Mouse (Mus musculus) kidney, adult 2 months (tissue): ENCODE measurements at regions not wholly inside any gene's neighbourhood (a gene's known extent, or its start where the extent isn't known, plus 50 kb on each side); places are given as distances from the start of the nearest gene placed in this dataset.

ENCODE experiments used
- DNase-seq: peaks from one replicate; pipeline ENCODE4 v3.0.0; 2021
- H3K27ac ChIP-seq: fragments of 200-500 bp; 2 replicates; pipeline ENCODE4 v1.5.1; 2012; ENCODE audit warnings: low read depth, low read length, control low read depth, inconsistent platforms; ENCODE audit not compliant: insufficient read depth
- H3K27me3 ChIP-seq: fragments of 200-500 bp; replicated peaks from 2 replicates; pipeline ENCODE4 v1.6.1; 2012; ENCODE audit warnings: mild to moderate bottlenecking, moderate library complexity, low read length, inconsistent platforms; ENCODE audit not compliant: control insufficient read depth, insufficient read depth
- H3K36me3 ChIP-seq: fragments of 200-500 bp; 2 replicates; pipeline ENCODE4 v1.6.1; 2012; ENCODE audit warnings: mild to moderate bottlenecking, moderate library complexity, low read length, inconsistent platforms; ENCODE audit not compliant: control insufficient read depth, insufficient read depth
- H3K4me1 ChIP-seq: fragments of 200-500 bp; 2 replicates; pipeline ENCODE4 v1.6.1; 2011; ENCODE audit warnings: low read length; ENCODE audit not compliant: control insufficient read depth, insufficient read depth
- H3K4me3 ChIP-seq: fragments of 200-500 bp; 2 replicates; pipeline ENCODE4 v1.5.1; 2011; ENCODE audit warnings: mild to moderate bottlenecking, low read depth, low read length, control low read depth; ENCODE audit not compliant: insufficient read depth
- CTCF ChIP-seq: fragments of 200-500 bp; conservative IDR thresholded peaks from 2 replicates; pipeline ENCODE4 v1.5.1; 2011; ENCODE audit warnings: low read depth, mild to moderate bottlenecking, control low read depth, low read length, moderate library complexity, mixed read lengths; ENCODE audit not compliant: insufficient read depth, insufficient read length
- POLR2A ChIP-seq: fragments of 200-500 bp; IDR thresholded peaks from one replicate; pipeline ENCODE4 v1.6.1; 2011; ENCODE audit warnings: low read depth, low read length, control low read depth
- WGBS: fragments of 180-500 bp; shearing (Covaris S2); methylation state at CpG from one replicate; pipeline ENCODE4 v1.1.7; 2018; 5-methylcytosine and 5-hydroxymethylcytosine counted together

- no peak for DNase-seq
Measured at GRCm38 (mm10) chr5:29947225-29947624, 65.7 kb upstream of the Il6 start.

GRCm38 (mm10) chr5:29948161-29948560 is 64.8 kb upstream of the Il6 start:
- H3K27ac ChIP-seq = no peak overlapping the region
- no peaks in the 10 kb centered on the region for H3K36me3 ChIP-seq
- no peaks in the 10 kb centered on the region for H3K4me1 ChIP-seq
- no peak for DNase-seq
- no peaks in the 10 kb centered on the region for H3K27me3 ChIP-seq
- TF ChIP-seq CTCF = no peak
- no peak for TF ChIP-seq POLR2A
- H3K4me3 ChIP-seq = no peak overlapping the region
- WGBS = 65% methylated on average over 3 of the region's 3 CpGs

More at GRCm38 (mm10) chr5:29947225-29947624, 65.7 kb upstream of the Il6 start:
- Histone ChIP-seq H3K27me3 (no peaks in the 10 kb centered on the region), H3K4me1 (no peaks in the 10 kb centered on the region), H3K4me3 (no peak overlapping the region), H3K27ac (no peak overlapping the region), H3K36me3 (no peaks in the 10 kb centered on the region)
- no peak for TF ChIP-seq CTCF
- TF ChIP-seq POLR2A = no peak
- WGBS = 39% methylated on average over 2 of the region's 2 CpGs

DNA sequence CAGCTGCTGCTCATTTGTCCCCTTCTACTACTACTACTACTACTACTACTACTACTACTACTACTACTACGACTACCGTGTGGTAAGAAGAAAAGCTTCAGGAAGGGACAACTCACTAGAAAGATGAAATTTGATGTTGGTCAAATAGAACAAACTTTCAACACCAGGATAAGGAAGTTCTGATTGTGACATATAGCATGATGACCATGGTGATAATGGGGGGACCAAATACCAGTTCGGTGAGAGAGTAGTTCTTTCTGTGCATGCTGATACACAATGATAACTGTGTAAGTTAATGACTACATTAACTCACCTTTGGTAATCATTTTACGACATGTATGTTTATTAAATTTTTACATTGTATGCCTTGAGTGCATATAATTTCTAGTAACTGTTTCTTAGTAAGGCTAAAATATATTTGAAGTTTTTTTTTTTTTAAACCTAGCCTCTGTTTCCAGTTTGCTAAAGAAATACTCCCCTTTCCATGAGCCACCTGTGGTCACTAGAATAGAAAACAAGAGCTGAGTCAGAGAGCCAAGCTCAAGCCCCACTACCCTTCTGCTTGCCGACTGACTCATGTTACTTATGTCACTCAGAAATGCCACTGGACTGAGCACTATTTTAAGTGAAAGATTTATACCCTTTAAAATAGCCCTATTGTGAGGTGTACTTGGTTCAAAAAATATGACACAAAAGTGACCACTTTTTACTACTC is 62.3 kb upstream of the Il6 start:
- no peaks in the 10 kb centered on the region for H3K4me1 ChIP-seq
- TF ChIP-seq CTCF (no peak), POLR2A (no peak)

DNA sequence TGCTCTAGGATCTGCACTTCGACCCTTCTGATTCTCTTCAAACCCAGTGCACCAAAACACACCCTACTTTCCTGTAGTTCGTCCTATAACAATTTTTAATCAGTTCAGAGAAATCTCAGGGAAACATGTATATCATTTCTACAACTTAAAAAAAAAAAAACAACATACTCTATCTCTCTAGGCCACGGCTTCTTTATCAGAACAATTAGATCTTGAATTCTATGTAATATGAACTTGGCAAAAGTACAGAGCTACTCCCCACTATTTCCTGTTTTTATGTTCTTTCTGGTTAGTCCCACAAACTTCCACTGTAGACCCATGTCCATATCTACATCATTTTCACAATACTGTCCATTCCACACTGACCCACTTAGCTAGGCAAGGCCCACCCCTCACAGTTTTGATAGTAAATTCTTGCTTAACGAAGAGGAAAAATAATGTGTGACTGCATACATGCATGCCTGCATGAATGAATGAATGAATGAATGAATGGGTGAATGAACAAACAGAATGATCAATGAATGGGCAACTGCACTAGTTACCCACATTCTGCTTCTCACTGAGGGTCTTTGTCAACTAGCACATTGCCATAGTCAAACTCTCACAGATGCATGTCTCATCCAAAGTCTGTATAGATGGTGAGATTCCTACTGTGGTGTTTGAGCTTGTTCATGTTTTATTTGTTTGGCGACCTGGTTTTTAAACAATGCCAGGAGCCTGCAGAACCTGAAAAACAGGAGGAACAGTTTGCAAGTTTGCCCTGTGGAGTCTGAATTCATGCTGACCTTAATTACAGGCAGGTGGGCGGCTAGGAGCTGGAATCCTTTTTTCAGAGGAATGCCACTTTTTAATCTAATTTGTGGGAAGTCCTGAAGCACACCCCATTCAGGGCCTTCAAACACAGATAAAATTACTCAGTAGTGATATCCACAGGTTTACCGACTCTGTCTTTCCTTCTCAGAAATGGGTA is 61.2 kb upstream of the Il6 start:
- no peaks in the 10 kb centered on the region for H3K4me1 ChIP-seq
- H3K27ac ChIP-seq = no peak overlapping the region
- TF ChIP-seq CTCF (no peak), POLR2A (no peak)
- H3K27me3 ChIP-seq = no peaks in the 10 kb centered on the region
- no peaks in the 10 kb centered on the region for H3K36me3 ChIP-seq
- no peak overlapping the region for H3K4me3 ChIP-seq
- DNase-seq = no peak
- WGBS = 72% methylated on average over 7 of the region's 7 CpGs

More for the DNA sequence above, 62.3 kb upstream of the Il6 start:
- no peak for DNase-seq
- Histone ChIP-seq H3K27me3 (no peaks in the 10 kb centered on the region), H3K36me3 (no peaks in the 10 kb centered on the region), H3K27ac (no peak overlapping the region), H3K4me3 (no peak overlapping the region)
- WGBS = 82% methylated on average over 5 of the region's 5 CpGs
